Mouse (Mus musculus) brain, embryonic 14.5 days (tissue): ENCODE measurements around the gene Ovca2. TPM values are rescaled to one million over a fixed set of nuclear protein-coding genes. Genes with fewer than 3 reads are reported as not detected.

Source experiments
- DNase-seq: peaks from one replicate; pipeline ENCODE4 v3.0.0-alpha.2; 2011; ENCODE audit warnings: low read depth
- CTCF ChIP-seq: fragments of 200-500 bp; IDR thresholded peaks from 2 replicates; pipeline ENCODE4 v1.5.1; 2012; ENCODE audit warnings: inconsistent platforms, mild to moderate bottlenecking, moderate library complexity, borderline replicate concordance; ENCODE audit not compliant: insufficient read depth, insufficient read length; ENCODE audit errors: extremely low read depth
- POLR2A ChIP-seq: fragments of 200-500 bp; IDR thresholded peaks from 2 replicates; pipeline ENCODE4 v1.6.1; 2012; ENCODE audit warnings: mild to moderate bottlenecking, inconsistent platforms, borderline replicate concordance; ENCODE audit not compliant: poor library complexity, insufficient read depth, insufficient read length, severe bottlenecking; ENCODE audit errors: extremely low read depth
- polyA plus RNA-seq: library from polyadenylated mRNA; depleted of rRNA; stranded (reverse); fragments of >200 nt; gene quantifications from 2 replicates; pipeline ENCODE4 v1.2.3, GENCODE M21; 2012; rRNA removed

The Ovca2 gene
- polyA plus RNA-seq, 1 experiment = 20.0 TPM

DNA sequence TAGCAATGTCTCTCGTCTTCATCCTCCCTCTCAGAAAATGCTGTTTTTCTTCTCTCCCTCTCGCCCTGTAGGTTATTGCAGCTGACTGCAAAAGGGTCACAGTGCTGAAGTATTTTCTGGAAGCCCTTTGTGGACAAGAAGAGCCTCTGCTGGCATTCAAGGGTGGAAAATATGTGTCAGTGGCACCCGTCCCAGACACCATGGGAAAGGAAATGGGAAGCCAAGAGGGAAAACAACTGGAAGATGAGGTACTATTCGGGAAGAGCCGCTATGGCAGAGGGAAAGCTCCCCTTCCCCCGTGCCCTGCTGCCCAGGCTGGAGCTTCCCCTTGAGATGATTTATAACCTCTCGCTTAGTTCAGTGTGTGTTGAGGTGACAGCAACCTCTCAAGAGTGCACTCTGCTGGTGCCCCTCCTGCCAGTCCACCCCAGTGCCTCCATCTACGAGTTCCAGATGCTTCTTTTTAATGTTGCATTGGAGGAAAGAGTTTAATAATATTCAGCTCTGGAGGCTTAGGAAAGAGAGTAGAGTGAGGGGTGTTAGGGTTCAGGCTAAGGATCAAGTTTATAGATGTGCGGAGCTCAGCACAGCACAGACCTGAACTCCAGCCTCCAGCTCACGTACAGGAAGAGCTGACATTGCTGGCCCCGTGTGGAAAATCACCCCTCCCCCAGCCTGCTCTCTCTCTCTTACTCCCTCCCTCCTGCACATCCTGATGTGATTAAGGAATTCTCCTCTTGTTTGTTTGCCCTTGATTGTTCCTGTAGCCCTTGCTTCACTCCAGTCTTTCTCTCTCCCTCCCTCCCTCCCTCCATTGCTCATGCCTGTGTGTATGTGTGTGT is 39.3 kb downstream of the Ovca2 start:
- DNase-seq = peak; percentile 44
- no peak for TF ChIP-seq POLR2A
- TF ChIP-seq CTCF = no peak

DNA sequence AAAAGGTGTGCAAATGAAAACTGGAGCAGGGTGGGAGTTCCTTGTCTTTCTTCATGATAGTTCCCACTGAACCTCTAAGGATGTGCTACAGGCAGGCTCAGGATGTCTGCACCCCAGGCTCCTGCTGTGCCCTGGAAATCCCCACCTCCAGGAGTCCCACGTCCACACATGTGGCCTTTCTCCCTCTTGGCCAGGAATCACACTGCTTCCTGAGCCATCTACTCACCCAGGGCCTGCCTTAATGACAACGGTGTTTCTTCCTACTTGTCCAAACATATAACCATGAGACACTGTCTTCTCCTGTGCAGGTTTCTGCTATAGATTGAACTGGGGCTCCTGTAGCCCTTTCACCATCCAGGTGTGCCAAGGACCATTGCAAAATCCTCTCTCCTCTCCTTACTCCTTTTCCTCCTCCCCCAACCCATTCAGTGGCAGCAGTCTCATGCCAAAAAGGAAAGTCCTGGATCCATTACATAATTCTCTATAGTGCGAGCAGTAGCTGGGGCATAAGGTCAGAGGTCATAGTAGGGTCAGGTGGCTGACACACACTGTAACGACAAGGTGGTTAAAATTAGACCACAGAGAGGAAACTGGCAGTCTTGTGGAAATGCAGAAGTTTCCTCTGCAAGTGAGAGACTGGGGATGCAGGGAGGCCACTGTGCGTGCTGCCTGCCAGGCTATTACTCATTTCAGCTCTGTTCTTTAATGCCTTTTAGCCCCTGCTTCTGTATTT is 41.8 kb downstream of the Ovca2 start:
- TF ChIP-seq CTCF (no peak), POLR2A (no peak)
- DNase-seq = no peak

- no peak for TF ChIP-seq POLR2A
- TF ChIP-seq CTCF = no peak
- no peak for DNase-seq
Observed at GRCm38 (mm10) chr11:75135358-75135757, 43.3 kb downstream of the Ovca2 start.

DNA sequence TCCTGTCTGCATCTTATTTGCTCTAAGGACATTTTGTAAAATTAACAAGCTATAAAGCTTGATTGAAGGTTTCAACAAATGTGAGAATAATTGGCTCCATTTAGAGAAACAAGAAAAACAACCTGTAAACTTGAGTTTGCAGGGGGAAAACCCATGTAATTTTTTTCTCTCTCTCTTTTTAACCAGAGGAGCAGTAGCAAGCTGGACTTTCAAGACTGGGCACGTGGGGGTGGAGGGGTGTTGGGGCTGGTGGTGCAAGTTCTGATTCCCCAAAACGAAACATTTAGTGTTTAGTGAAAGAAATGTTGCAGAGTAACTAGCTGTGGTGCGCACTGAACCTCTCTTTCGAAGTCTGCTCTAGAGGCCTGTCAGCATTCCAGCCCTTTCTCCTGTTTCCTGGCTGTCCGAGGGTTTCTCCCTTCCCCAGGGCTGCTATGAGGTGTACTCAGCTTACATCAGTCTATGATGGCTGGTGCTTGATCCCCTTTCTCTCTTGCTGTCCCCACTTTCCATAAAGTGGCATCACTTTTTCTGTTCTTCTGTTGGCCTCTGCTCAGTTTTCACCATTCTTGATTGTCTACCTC is 44.1 kb downstream of the Ovca2 start:
- TF ChIP-seq CTCF (no peak), POLR2A (no peak)
- DNase-seq = no peak

GRCm38 (mm10) chr11:75133951-75134350 is 44.7 kb downstream of the Ovca2 start:
- peak; percentile 86 for DNase-seq
- TF ChIP-seq POLR2A (no peak), CTCF (no peak)

GRCm38 (mm10) chr11:75133391-75133790 is 45.2 kb downstream of the Ovca2 start:
- TF ChIP-seq POLR2A (no peak), CTCF (no peak)
- no peak for DNase-seq

DNA sequence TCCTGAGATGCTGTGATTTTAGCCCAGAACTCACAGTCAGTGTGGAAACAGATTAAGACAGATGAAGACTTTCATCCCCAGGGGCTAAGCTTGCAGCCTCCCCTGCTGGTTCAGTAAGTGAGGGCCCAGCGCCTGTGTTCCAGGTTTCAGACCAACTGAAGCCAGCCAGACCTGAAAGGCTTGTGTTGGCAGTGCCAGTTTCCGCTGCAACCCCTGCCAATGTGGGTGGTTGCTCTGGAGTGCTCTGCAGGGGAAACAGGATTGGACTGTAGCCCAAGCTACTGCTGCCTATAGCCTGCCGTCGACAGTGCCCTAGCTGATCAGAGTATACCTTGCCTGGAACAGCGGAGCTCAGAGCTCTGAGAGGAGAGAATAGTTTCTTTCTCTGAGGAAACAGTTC is 46.4 kb downstream of the Ovca2 start:
- no peak for TF ChIP-seq CTCF
- TF ChIP-seq POLR2A = no peak
- peak; percentile 92 for DNase-seq

- TF ChIP-seq POLR2A = no peak
- no peak for TF ChIP-seq CTCF
- no peak for DNase-seq
Observed at GRCm38 (mm10) chr11:75131300-75131699, 47.3 kb downstream of the Ovca2 start.

DNA sequence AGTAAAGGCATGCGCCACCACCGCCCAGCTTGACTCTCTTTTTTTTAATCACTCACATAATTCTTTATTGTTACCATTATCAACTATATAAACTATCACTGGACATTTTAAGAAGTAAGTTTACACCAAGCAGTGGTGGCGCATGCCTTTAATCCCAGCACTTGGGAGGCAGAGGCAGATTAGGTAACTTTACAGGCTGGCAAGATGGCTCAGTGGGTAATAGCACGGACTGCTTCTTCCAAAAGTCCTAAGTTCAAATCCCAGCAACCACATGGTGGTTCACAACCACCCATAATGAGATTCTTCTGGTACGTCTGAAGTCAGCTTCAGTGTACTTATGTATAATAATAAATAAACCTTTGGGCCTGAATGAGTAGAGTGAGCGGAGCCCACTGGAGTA is 49.2 kb downstream of the Ovca2 start:
- no peak for TF ChIP-seq CTCF
- no peak for DNase-seq

DNA sequence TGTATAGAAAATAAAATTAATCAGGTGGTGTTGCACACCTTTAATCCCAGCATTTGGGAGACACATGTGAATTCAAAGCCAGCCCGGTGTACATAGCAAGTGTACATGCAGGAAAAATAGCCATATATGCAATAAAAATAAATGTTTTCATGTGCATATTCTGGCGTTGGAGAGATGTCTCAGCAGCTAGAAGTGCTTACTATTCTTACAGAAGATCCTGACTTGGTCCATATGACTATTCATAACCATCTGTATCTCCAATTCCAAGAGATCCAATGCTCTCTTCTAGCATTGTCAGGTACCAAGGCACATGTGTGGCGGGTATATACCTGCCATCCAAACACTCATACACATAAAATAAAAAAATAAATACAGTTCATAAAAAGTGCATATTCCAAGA is 52.3 kb downstream of the Ovca2 start:
- DNase-seq = no peak
- TF ChIP-seq POLR2A (no peak), CTCF (no peak)

Other genes with a start within 250 kb of the Ovca2 start
- gene Hic1, start 9.3 kb downstream of the Ovca2 start, polyA plus RNA-seq = 8.3 and 11.7 TPM in 2 replicates
- 19.3 and 23.9 TPM in 2 replicates for gene Dph1, start 12.4 kb upstream of the Ovca2 start, polyA plus RNA-seq
- 6.6 and 12.1 TPM in 2 replicates for gene Rtn4rl1, start 14.9 kb upstream of the Ovca2 start, polyA plus RNA-seq
- 49.2 and 53.3 TPM in 2 replicates for gene Rpa1, start 169.5 kb upstream of the Ovca2 start, polyA plus RNA-seq
- 9.0 and 9.9 TPM in 2 replicates for gene Smyd4, start 169.6 kb upstream of the Ovca2 start, polyA plus RNA-seq
- gene Serpinf1, start 243.9 kb upstream of the Ovca2 start, polyA plus RNA-seq = 10.3 and 34.7 TPM in 2 replicates